Mouse (Mus musculus) ES-E14 (cell line): Measurements from ENCODE around the gene Ccdc177.

Source experiments
- CHD2 ChIP-seq: IDR thresholded peaks from 2 replicates; pipeline ENCODE4 v1.6.1; 2014; ENCODE audit warnings: mild to moderate bottlenecking, low read depth, low read length, inconsistent platforms
- HCFC1 ChIP-seq: IDR thresholded peaks from 2 replicates; pipeline ENCODE4 v1.6.1; 2012; ENCODE audit warnings: low read length, inconsistent platforms, borderline replicate concordance; ENCODE audit not compliant: insufficient read depth
- MAFK ChIP-seq: IDR thresholded peaks from 2 replicates; pipeline ENCODE4 v1.6.1; 2014; ENCODE audit warnings: mild to moderate bottlenecking, low read depth, low read length, inconsistent platforms; ENCODE audit not compliant: insufficient read depth
- ZC3H11A ChIP-seq: IDR thresholded peaks from 2 replicates; pipeline ENCODE4 v1.6.1; 2012; ENCODE audit warnings: low read depth, mild to moderate bottlenecking, inconsistent platforms, low read length, borderline replicate concordance
- ZNF384 ChIP-seq: IDR thresholded peaks from 2 replicates; pipeline ENCODE4 v1.6.1; 2012; ENCODE audit warnings: low read depth, low read length, inconsistent platforms

DNA sequence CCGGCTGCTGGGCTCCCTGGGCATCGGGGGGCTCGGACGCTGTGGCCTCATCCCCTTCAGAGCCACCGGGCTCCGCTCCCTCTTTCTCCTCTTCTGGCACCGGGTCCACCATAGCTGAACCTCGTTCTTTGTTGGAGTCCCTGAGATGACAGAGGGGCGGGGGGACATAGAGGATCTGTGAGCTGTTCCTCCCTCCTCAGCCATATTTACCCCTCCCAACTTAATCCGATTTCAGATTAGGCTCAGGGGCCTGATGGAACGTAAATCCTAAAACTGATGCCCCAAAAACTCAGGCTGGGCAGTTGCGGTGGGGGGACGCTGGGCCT, 1.1 kb downstream of the Ccdc177 start:
- no peak for TF ChIP-seq ZC3H11A
- TF ChIP-seq MAFK: no peak
- no peak for TF ChIP-seq ZNF384
- no peak for TF ChIP-seq HCFC1
- TF ChIP-seq CHD2: no peak
